Mouse (Mus musculus): Measurements from ENCODE around the gene Ankra2. TPM values are rescaled to one million over a fixed set of nuclear protein-coding genes. Genes with fewer than 3 reads are reported as not detected.

Ankra2 gene
- total RNA-seq, 4 experiments from 2014 or later, result 42.8 to 50.4 (median 49.4) TPM

DNA sequence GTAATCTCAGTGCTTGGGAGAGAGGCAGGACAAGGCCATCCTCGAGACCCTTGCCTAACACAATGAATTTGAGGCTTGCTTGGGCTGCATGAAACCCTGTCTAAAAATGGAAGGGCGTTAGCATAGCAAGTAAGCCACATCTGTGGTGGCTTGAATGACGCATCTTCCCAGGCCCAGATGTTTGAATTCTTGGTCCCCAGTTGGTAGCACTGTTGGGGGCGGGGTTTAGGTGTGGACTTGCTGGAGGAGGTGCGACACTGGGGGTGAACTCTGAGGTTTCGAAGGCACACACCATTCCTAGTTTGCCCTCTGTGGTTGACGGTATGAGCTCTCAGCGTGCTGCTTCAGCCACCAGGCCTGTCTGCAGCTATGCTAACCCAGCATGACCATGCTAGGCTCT lies 28.8 kb downstream of the Ankra2 start:
- no peak for DNase-seq (ENCODE audit: low spot score in 2 of 2)

DNA sequence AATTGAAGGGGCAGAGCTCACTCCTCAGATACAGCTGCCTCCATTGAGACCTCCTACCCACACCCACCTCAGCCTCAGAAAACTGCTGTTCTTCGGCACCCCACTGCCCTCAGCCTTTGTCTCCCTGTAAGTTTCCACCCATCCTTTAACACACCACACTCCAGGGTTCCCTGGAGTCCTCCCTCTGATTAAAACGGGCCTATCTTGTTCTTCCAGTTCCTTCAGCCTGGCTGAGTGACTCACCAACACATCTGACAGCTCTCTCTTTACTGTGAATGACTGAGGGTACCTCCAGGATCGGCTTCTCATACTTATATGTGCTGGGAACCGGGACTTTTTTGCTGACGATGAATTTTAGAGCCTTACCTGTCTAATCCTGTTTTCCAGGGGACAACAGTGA lies 33.2 kb downstream of the Ankra2 start:
- DNase-seq (ENCODE audit: low spot score in 2 of 2), result no peak

DNA sequence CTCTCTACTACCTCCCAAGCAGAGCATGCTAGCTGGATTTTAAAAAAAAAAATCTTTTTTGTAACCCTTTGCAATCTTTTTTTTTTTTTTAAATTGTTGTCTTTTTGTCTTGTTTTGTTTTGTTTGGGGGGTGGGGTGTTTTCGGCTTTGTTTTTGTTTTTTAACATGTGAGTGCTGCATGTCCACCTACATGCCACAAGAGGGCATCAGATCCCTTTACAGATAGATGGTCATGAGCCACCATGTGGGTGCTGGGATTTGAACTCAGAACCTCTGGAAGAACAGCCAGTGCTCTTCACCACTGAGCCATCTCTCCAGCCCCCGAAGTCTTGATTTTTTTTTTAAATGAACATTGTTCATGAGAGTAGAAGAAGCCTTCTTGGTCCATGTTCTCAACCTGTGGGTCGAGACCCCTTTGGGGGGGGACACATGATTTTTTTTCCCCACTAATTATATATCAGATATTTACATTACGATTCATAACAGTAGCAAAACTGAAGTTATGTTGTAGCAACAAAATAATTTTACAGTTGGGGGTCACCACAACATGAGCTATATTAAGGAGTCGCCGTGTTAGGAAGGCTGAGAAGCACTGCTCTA lies 35.1 kb downstream of the Ankra2 start:
- no peak for DNase-seq (ENCODE audit: low spot score in 2 of 2)

DNA sequence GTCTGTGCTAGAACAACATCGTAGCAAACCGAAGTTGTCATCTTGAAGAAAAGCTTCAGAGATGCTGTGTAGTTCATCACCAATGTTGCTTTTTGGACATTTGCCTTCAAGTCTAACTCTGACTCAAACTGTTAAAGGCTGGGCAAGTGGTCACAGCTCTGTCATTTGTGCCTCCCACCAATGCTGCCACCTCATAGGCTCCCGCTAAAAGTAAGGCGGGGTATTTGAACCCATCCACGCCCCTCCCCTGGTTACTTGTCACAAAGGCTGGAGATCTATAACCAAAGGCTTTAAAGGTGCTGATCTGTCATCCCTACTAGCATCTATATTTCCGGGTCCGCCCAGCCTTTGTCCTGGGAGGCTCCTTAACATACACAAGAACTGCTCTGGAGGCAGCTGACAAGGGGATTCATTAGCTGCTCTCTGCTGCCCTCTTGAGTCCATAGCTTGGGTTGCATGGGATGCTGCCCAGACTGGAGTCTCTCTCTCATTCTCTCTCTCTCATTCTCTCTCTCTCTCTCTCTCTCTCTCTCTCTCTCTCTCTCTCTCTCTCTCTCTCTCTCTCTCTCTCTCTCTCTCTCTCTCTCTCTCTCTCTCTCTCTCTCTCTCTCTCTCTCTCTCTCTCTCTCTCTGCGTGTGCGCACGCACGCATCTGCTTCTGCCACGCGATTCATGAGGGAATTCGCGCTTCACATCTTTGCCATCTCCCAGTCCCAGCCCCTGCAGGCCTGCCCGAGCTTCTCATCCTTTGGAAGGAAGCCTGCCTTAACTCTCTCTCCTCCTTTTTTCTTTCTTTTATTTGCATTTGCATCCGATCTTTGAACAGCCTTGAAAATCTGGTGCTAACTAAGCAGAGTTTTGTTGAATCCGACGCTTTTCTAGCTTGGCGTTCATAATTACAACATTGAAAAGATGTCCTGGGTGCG lies 36.2 kb downstream of the Ankra2 start:
- DNase-seq (ENCODE audit: low spot score in 2 of 2), result peak; percentile 58 to 84

DNA sequence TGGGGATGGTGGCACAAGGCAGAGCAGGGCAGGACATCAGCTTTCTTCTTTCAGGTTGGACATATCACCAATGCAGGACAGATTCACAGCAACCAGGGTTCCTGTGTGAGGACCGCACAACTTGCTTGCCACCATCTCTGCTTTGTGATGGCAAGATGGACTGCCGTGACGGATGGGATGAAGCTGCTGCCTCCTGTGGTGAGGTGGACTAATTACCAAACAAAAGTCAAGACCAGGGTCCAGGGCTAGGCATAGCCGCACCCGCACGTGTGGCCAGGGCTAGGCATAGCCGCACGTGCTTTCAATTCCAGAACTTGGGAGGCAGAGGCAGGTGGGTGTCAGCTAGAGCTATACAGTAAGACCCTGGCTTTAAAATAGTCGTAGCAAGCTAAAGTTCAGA lies 42.4 kb downstream of the Ankra2 start:
- DNase-seq (ENCODE audit: low spot score in 2 of 2), result no peak

DNA sequence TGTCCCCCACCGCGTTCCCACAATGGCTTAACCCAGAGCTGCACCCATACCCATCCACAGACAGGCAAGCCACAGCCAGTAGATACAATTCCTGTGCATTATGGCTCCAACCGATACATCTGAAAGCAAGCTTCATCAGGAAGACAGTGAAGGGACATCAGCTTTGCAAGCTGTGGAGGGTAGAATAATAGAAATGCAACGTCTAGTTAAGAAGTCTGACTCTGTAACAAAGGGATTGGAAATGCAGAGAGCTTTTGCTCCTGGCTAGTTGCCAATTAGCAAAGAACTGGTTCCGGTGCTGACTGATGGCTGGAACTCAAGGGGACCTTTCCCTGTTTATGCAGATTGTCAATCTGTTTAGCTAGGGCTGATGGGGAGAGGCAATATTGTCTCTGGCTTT lies 43.5 kb downstream of the Ankra2 start:
- no peak for DNase-seq (ENCODE audit: low spot score in 2 of 2)

DNA sequence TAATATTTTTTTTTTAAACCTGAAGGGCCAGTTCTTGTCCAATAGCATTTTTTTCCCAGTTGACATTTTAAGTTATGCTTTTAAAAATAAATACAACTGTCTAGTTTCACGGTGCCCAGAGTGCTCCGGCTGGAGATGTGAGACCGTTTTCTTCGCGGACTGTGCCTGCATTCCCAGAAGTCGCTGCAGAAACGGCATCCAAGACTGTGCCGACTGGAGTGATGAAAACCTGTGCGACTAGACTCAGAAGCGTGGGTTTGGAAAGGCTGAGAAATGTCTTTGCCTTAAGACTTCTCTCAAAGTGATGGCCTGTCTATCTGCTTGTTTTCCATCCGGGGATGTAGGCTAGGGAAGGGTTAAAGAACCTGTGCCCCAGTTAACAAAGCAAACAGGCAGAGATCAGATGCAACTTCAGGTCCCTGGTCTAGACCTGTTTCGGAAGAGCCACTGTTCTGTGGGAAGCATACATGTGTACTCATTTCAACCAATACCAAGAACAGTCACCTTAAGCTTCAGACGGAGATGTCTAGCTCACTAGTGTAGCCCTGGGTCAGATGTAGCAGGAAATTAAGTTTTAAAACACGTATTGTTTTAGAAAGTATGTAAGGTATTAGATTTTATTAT lies 44.1 kb downstream of the Ankra2 start:
- DNase-seq (ENCODE audit: low spot score in 2 of 2), result no peak

DNA sequence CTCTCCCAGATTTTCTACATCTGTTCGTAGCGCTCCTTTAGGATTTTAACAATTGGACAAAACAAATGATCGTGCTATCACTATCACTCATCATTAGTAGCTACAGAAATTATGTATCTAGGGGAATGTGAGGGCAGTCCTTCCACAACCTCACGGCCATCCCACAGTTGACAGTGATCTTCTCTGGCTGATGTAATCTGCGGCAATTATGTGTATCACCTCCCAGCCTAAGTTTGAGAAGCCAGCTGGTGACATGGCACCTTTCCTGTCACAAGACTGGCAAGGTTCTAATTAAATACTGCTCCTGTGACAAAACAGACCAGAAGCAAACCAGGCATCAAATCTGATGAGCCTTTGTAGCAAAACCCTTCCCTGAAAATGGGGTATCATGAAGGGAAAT lies 45.1 kb downstream of the Ankra2 start:
- DNase-seq (ENCODE audit: low spot score in 2 of 2), result no peak

DNA sequence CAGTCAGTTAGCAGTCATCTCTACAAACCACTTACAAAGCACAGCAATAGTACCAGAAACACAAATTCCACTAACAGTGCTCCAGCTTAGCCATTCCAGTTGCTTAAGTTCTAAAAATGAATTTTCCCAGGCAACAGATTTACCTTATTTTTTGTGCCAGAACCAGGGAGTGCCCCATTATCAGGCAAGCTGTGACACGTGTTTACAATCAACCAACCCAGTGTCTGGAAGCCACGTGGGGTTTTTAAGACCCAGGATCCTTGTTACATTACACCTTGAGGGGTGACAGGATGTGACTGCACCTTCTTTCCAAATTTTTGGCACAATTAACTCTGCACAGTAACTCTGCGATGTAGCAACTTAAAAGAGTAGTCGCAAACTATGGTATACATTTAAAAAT lies 45.9 kb downstream of the Ankra2 start:
- no peak for DNase-seq (ENCODE audit: low spot score in 2 of 2)

DNA sequence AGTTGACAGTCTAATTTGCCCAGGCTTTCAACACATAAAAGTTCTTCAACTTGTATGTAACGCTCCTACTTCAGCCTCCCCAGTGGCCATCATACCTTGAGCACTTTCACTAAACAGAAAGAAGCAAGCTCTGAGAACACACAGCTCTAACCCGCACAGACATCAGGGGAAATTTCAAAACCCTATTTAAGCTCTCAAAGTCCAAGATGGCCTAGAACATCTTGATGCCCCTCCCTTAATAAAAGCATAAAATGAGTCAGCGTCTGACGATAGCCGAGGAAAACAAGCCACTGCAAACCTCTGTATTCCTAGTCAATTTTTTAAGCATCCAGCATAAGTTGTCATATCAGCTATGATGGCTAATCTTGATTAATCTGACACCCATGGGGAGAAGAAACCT lies 48.7 kb downstream of the Ankra2 start:
- no peak for DNase-seq (ENCODE audit: low spot score in 2 of 2)

DNA sequence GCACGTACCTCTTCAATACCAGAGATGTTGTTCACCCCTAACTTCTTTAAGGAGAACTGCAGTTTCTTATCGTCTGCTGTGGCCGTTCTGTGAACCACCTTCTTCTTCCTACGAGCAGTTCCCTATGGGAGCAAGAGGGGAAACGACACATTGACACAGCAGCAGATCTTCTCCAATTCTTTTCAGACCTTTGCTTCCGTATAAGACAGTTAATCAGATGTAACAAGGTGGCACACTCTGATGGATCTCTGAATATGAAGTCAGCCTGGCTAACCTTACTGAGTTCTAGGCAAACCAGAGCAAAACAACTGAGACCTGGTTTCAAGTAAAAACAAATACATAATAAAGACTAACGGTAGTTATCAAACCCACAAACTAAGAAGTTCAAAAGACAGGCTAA lies 50.8 kb downstream of the Ankra2 start:
- DNase-seq (ENCODE audit: low spot score in 2 of 2), result no peak

DNA sequence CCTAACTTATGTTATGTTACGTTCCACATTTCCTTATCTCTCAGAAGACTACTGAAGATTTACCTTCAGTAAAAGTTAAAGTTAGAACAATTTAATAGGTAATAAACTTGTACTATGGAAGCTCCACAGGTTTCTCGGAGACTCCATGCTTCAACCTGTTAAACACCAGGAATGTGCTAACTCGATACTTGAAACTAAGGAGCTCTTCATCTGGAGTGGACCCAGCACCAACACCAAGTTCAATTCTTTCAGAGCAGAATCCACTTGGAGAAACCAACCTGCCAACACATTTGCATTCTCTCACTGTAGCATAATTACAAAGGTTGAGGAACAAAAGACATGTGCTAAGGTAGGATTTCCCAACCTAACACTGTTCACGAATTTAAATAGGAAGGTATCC lies 52.2 kb downstream of the Ankra2 start:
- no peak for DNase-seq (ENCODE audit: low spot score in 2 of 2)

DNA sequence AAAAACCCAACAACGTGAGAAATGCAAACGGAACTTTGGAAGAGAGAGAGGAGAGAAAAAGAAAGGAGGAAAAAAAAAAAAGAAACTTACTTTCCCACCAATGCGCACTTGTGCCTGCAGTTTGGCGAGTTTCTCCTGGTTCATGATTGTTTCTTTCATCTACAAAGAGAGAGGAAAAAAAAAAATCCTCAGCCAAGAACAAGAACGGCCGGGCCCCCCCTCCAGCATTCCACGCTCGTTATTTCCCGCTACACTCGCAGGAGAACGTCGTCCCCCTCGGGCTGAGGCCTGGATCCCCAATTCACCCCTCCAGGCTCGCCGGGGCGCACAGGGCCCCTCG lies 53.2 kb downstream of the Ankra2 start:
- no peak for DNase-seq (ENCODE audit: low spot score in 2 of 2)

DNA sequence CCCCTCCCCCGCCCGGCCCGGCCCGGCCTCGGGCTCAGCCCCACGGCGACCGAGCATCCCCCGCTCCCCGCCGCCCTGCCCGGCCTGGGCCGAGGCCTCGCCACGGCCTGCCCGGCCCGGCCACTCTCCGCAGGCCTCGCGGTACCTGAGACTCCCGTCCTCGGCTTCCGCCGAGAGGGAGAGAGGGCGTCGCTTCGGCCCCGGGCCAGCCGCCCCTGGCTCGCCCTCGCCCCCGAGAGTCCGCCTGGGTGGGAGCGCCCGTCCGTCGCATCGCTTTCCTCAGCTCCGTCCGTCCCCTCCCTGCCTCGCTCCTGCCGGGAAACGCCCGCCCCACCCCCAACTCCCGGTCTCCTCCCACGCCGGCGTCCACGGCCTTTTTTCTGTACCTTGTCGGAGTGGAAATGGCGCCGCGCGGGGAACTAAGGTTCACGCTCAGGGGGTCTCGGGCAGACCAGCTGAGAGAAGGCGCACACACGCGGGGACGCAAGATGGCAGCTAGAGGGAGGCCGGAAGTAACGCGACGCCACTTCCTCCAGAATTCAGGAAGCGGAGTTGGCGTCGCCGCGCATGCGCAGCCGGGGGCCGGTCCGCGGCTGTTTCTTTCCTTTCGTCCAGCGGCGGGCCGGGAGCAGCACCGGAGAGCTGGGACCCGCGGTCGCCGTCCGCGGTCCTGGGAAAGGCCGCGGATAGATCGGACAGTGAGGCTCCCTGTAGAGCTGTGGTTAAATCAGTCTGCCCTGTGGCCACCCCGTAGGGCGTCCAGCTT lies 53.8 kb downstream of the Ankra2 start, which contains the start of gene Btf3:
Gene Btf3, minus strand, starts transcription at position 527 of the 766 bp plus-strand sequence.
- peak; percentile 87 to 92 for DNase-seq (ENCODE audit: low spot score in 2 of 2)

DNA sequence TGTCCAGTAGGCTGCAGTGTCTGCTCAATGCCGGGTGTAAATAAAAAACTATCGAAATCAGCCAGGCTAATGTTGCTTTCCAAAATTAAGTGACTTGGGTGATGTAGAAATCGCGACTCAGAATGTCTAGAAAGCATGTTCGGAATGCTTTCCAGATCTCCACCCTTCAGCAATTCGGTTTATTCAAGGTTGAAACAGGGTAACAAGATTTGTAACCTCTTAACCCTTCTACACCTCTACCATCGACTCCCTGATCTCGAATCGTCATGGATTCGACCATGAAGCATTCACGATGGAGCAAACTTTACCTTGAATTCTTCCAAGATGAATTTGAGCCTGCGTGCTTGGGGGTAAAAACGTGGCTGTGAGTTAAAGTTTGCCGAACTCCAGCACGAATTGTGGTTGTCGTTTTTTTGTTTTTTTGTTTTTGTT lies 54.4 kb downstream of the Ankra2 start:
- DNase-seq (ENCODE audit: low spot score in 2 of 2), result no peak

DNA sequence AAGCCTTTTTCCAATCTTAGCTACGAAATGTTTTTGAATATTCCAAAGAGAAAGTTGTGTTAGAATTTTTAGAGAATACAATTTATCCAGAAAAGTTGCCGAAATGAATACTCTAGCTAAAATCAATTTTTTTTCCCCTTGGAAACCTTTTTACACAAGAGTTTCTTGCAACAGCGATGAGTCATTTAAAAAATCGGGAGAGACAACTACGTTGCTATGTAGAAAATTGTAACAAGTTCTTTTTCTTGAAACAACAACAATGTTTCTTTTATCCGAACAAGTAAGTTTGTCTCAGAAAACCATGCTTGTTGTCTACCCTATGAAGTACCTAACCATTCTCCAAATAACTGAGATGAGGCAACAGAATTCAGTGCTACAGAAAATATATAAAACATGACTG lies 55.0 kb downstream of the Ankra2 start:
- DNase-seq (ENCODE audit: low spot score in 2 of 2), result no peak

Other genes with a start within 250 kb of the Ankra2 start
- 10 to 100 TPM; 76.5 to 97.9 (median 94.2) TPM for gene Arhgef28, start 56.6 kb upstream of the Ankra2 start, total RNA-seq (2022)
- gene Utp15, start within 50 bp of the Ankra2 start, total RNA-seq (2022), result 10 to 100 TPM; 22.2 to 25.0 (median 24.2) TPM
- gene Gm21976, start 16.8 kb downstream of the Ankra2 start, total RNA-seq (2022), result not detected
- 100 to 1,000 TPM; 157 to 207 (median 184) TPM for gene Btf3, start 53.9 kb downstream of the Ankra2 start, total RNA-seq (2022)
- gene Foxd1, start 91.2 kb downstream of the Ankra2 start, total RNA-seq (2022), result 1 to 10 TPM in 3 of 4 experiments, under 1 TPM in 1; 0.74 to 1.3 (median 1.2) TPM
- not detected for gene Gm10320, start 228.9 kb downstream of the Ankra2 start, total RNA-seq (2022)

Data from layer of hippocampus, adult 8-10 months (tissue).